Mouse (Mus musculus) embryonic fibroblast, embryonic 13.5 days (primary cell): ENCODE results near the gene Cluh. TPM values are rescaled to one million over a fixed set of nuclear protein-coding genes. Genes with fewer than 3 reads are reported as not detected.

Source experiments
- H3K27ac ChIP-seq: 2 replicates; pipeline ENCODE4 v1.5.1; 2012; ENCODE audit warnings: low read length, control low read depth, inconsistent platforms; ENCODE audit not compliant: insufficient read depth
- H3K4me1 ChIP-seq: 2 replicates; pipeline ENCODE4 v1.6.1; 2011; ENCODE audit warnings: low read length; ENCODE audit not compliant: control insufficient read depth, insufficient read depth
- H3K4me3 ChIP-seq: 2 replicates; pipeline ENCODE4 v1.5.1; 2011; ENCODE audit warnings: mild to moderate bottlenecking, control low read depth, low read length; ENCODE audit not compliant: insufficient read depth
- CTCF ChIP-seq: IDR thresholded peaks from 2 replicates; pipeline ENCODE4 v1.5.1; 2011; ENCODE audit warnings: mild to moderate bottlenecking, control low read depth, low read length, moderate library complexity, borderline replicate concordance; ENCODE audit not compliant: insufficient read depth
- POLR2A ChIP-seq: IDR thresholded peaks from 2 replicates; pipeline ENCODE4 v1.6.1; 2011; ENCODE audit warnings: low read depth, mild to moderate bottlenecking, control low read depth, low read length, moderate library complexity
- polyA plus RNA-seq: library from polyadenylated mRNA; stranded (reverse); fragments of >200 nt; gene quantifications from 2 replicates; pipeline ENCODE4 v1.2.4, GENCODE M21; 2011; ENCODE audit warnings: low read depth; ENCODE audit not compliant: missing spikeins, insufficient read length

The Cluh gene
- polyA plus RNA-seq, 1 experiment: 32.6 TPM

GRCm38 (mm10) chr11:74638791-74639411 is 10.4 kb upstream of the Cluh start:
- H3K4me3 ChIP-seq: peak overlapping the region; percentile 32
- no peak overlapping the region for H3K27ac ChIP-seq
- TF ChIP-seq CTCF (no peak), POLR2A (no peak)
- 0 out of 2 replicates have a peak, but pooled peaks cover 3% of the 10 kb centered on the region for H3K4me1 ChIP-seq

GRCm38 (mm10) chr11:74639628-74640027 is 9.7 kb upstream of the Cluh start:
- H3K4me1 ChIP-seq: 0 out of 2 replicates have a peak, but pooled peaks cover 3% of the 10 kb centered on the region
- no peak for TF ChIP-seq CTCF
- TF ChIP-seq POLR2A: no peak
- H3K27ac ChIP-seq: no peak overlapping the region
- H3K4me3 ChIP-seq: no peak overlapping the region

- no peak for TF ChIP-seq CTCF
- TF ChIP-seq POLR2A: no peak
- Histone ChIP-seq H3K4me1 (peaks cover 7% of the 10 kb centered on the region; the same call in 1 of the 2 replicates), H3K4me3 (no peak overlapping the region), H3K27ac (no peak overlapping the region)
Measured at GRCm38 (mm10) chr11:74647966-74648365, 1.3 kb upstream of the Cluh start.

GRCm38 (mm10) chr11:74648676-74649075 is 619 bp upstream of the Cluh start:
- TF ChIP-seq CTCF (no peak), POLR2A (no peak)
- Histone ChIP-seq H3K4me3 (peak overlapping the region; percentile 87), H3K27ac (peak overlapping the region; percentile 49), H3K4me1 (peaks cover 7% of the 10 kb centered on the region; the same call in 1 of the 2 replicates)

- Histone ChIP-seq H3K27ac (no peak overlapping the region; the same call in 1 of the 2 replicates), H3K4me3 (peak overlapping the region; percentile 87), H3K4me1 (peaks cover 7% of the 10 kb centered on the region; the same call in 1 of the 2 replicates)
- TF ChIP-seq POLR2A (no peak), CTCF (no peak)
Measured at GRCm38 (mm10) chr11:74649647-74650551, 604 bp downstream of the Cluh start.

- H3K4me3 ChIP-seq: peak overlapping the region; percentile 87
- H3K27ac ChIP-seq: no peak overlapping the region
- no peak for TF ChIP-seq POLR2A
- no peak for TF ChIP-seq CTCF
- H3K4me1 ChIP-seq: peaks cover 8% of the 10 kb centered on the region; the same call in 1 of the 2 replicates
Measured at GRCm38 (mm10) chr11:74650576-74651100, 1.3 kb downstream of the Cluh start.

GRCm38 (mm10) chr11:74652791-74653191 is 3.5 kb downstream of the Cluh start:
- Histone ChIP-seq H3K27ac (no peak overlapping the region), H3K4me1 (peaks cover 10% of the 10 kb centered on the region; the same call in 1 of the 2 replicates), H3K4me3 (no peak overlapping the region)
- no peak for TF ChIP-seq POLR2A
- no peak for TF ChIP-seq CTCF

- Histone ChIP-seq H3K27ac (no peak overlapping the region), H3K4me1 (peaks cover 10% of the 10 kb centered on the region; the same call in 1 of the 2 replicates), H3K4me3 (no peak overlapping the region)
- TF ChIP-seq POLR2A: no peak
- TF ChIP-seq CTCF: no peak
Measured at GRCm38 (mm10) chr11:74653385-74653784, 4.1 kb downstream of the Cluh start.

GRCm38 (mm10) chr11:74655941-74656340 is 6.6 kb downstream of the Cluh start:
- no peak for TF ChIP-seq POLR2A
- no peak overlapping the region for H3K27ac ChIP-seq
- H3K4me1 ChIP-seq: peaks cover 6% of the 10 kb centered on the region; the same call in 1 of the 2 replicates
- H3K4me3 ChIP-seq: no peak overlapping the region

GRCm38 (mm10) chr11:74660336-74660735 is 11.0 kb downstream of the Cluh start:
- peaks cover 3% of the 10 kb centered on the region; the same call in 1 of the 2 replicates for H3K4me1 ChIP-seq
- no peak for TF ChIP-seq POLR2A
- no peak for TF ChIP-seq CTCF

More at GRCm38 (mm10) chr11:74660336-74660735, 11.0 kb downstream of the Cluh start:
- Histone ChIP-seq H3K4me3 (no peak overlapping the region), H3K27ac (no peak overlapping the region)
